Mouse (Mus musculus) forebrain, embryonic 14.5 days (tissue): Measurements from ENCODE around the gene Arrdc5. TPM values are rescaled to one million over a fixed set of nuclear protein-coding genes. Genes with fewer than 3 reads are reported as not detected.

ENCODE experiments used
- ATAC-seq: fragments of 200-750 bp; cut with Nextera tagmentation; 2 replicates; pipeline ENCODE4 v1.8.0; 2017; ENCODE audit warnings: mild to moderate bottlenecking, moderate library complexity
- DNase-seq: peaks from one replicate; pipeline ENCODE4 v3.0.0-alpha.2; 2015; ENCODE audit warnings: low spot score
- H3K27ac ChIP-seq: fragments of 300-500 bp; sonication (generic); 2 replicates; pipeline ENCODE4 v1.5.1; 2014; ENCODE audit warnings: low read depth, mild to moderate bottlenecking, control low read depth, low read length, moderate library complexity
- H3K27me3 ChIP-seq: fragments of 300-500 bp; sonication (generic); replicated peaks from 2 replicates; pipeline ENCODE4 v1.6.1; 2014; ENCODE audit warnings: low read length, control low read depth, mixed read lengths; ENCODE audit not compliant: control insufficient read depth, insufficient read depth
- H3K36me3 ChIP-seq: fragments of 300-500 bp; sonication (generic); 2 replicates; pipeline ENCODE4 v1.6.1; 2014; ENCODE audit warnings: low read length, control low read depth; ENCODE audit not compliant: control insufficient read depth, insufficient read depth
- H3K4me1 ChIP-seq: fragments of 300-500 bp; sonication (generic); 2 replicates; pipeline ENCODE4 v1.6.1; 2014; ENCODE audit warnings: antibody characterized with exemption, low read length, control low read depth; ENCODE audit not compliant: control insufficient read depth, insufficient read depth
- H3K4me2 ChIP-seq: fragments of 300-500 bp; sonication (generic); 2 replicates; pipeline ENCODE4 v1.6.1; 2014; ENCODE audit warnings: mild to moderate bottlenecking, control low read depth, low read length
- H3K4me3 ChIP-seq: fragments of 300-500 bp; sonication (generic); 2 replicates; pipeline ENCODE4 v1.5.1; 2014; ENCODE audit warnings: low read depth, low read length, control low read depth
- H3K9ac ChIP-seq: fragments of 300-500 bp; sonication (generic); 2 replicates; pipeline ENCODE4 v1.6.1; 2014; ENCODE audit warnings: mild to moderate bottlenecking, low read length, control low read depth, moderate library complexity
- H3K9me3 ChIP-seq: fragments of 300-500 bp; sonication (generic); replicated peaks from 2 replicates; pipeline ENCODE4 v1.6.1; 2016; ENCODE audit warnings: low read length, control low read depth, mixed read lengths; ENCODE audit not compliant: control insufficient read depth
- WGBS: fragments of 180-500 bp; shearing (Covaris S2); extraction: QIAGEN DNeasy Blood & Tissue Kit; methylation state at CpG from one replicate; pipeline ENCODE4 v1.1.7; 2014; 5-methylcytosine and 5-hydroxymethylcytosine counted together
- polyA plus RNA-seq: library from polyadenylated mRNA; unstranded; fragments of >200 nt; fragmentation: Nextera tagmentation; extraction: Ambion mirVana; gene quantifications from 2 replicates; pipeline ENCODE4 v1.2.1, GENCODE M21; 2014

Arrdc5 gene
- polyA plus RNA-seq, 1 experiment from 2014 or later, result not detected

DNA sequence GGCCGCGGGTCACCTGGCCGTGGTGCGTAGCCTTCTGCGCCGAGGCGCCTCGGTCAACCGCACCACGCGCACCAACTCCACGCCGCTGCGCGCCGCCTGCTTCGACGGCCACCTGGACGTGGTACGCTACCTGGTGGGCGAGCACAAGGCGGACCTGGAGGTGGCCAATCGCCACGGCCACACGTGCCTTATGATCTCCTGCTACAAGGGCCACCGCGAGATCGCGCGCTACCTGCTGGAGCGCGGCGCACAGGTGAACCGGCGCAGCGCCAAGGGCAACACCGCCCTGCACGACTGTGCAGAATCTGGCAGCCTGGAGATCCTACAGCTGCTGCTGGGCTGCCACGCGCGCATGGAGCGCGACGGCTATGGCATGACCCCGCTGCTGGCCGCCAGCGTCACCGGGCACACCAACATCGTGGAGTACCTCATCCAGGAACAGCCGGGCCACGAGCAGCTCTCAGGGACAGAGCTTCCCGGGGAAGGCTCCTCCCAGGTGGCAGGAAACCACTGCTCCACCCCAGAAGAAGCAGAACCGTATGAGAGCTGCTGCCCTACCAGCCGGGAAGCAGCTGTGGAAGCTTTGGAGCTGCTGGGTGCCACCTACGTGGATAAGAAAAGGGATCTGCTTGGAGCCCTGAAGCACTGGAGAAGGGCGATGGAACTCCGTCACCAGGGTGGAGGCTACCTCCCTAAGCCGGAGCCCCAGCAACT, 42.7 kb downstream of the Arrdc5 start:
- DNase-seq (no peak), ATAC-seq (no peak)
- Histone ChIP-seq H3K4me3 (peak overlapping the region; percentile 59), H3K9me3 (no peaks in the 10 kb centered on the region), H3K36me3 (peaks cover 45% of the 10 kb centered on the region), H3K27me3 (no peaks in the 10 kb centered on the region), H3K4me2 (peak overlapping the region; percentile 92), H3K9ac (peak overlapping the region; percentile 67), H3K27ac (no peak overlapping the region), H3K4me1 (peaks cover 4% of the 10 kb centered on the region)
- WGBS, result 15% methylated on average over 48 of the region's 58 CpGs

GRCm38 (mm10) chr17:56256239-56256881, 43.7 kb downstream of the Arrdc5 start, which contains the start of gene Fem1a:
Gene Fem1a (plus strand): TSS chr17:56256810.
- no peaks in the 10 kb centered on the region for H3K27me3 ChIP-seq
- H3K4me1 ChIP-seq, result peaks cover 5% of the 10 kb centered on the region
- peak within 1 kb of the TSS; percentile 85 for H3K27ac ChIP-seq
- H3K4me3 ChIP-seq, result peak within 1 kb of the TSS; percentile 59
- no peaks in the 10 kb centered on the region for H3K9me3 ChIP-seq
- WGBS, result under 1% methylated on average over 28 of the region's 28 CpGs
- ATAC-seq (peak; percentile 92), DNase-seq (peak; percentile 100)
- H3K9ac ChIP-seq, result peak within 1 kb of the TSS; percentile 67
- H3K36me3 ChIP-seq, result peaks cover 35% of the 10 kb centered on the region
- peak within 1 kb of the TSS; percentile 92 for H3K4me2 ChIP-seq

DNA sequence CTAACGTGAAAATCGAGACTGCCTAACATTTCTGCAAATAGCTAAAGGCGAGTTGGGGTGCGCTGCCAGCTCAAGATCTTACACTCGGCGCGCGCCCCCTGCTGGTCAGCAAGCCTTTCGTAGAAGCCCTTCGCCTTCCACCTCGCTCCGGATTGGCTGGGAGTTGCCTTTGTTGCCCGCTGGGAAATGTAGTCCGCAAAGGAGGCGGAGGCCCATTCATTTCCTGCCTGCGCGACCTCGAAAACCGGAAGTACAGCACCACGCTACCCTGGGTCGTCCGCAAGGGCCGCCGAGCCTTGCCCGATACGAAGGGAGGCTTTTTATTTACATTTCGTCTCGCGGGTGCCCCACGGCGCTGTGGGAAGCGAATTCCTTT, 44.2 kb downstream of the Arrdc5 start:
- peaks cover 30% of the 10 kb centered on the region for H3K36me3 ChIP-seq
- under 1% methylated on average over 32 of the region's 32 CpGs for WGBS

DNA sequence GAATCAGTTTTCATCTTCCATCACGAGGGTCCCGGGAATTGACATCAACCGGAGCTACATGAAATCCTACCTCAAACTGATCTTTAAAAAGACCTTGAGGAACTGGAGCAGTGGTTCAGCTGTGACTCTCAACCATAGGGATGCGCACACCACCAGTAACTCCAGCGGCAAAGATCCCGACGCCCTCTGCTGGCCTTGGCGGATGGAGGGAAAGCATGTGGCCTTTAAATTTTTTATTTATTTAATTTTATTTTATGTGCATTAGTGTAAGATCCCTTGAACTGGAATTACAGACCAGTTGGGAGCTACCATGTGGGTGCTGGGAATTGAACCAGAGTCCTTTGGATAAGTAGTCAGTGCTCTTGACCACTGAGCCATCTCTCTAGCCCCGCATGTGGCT, 44.7 kb downstream of the Arrdc5 start:
- WGBS, result 18% methylated on average over 9 of the region's 9 CpGs
- no peaks in the 10 kb centered on the region for H3K9me3 ChIP-seq
- DNase-seq (peak; percentile 50), ATAC-seq (peak; percentile 11; the same call in 1 of the 2 replicates)
- H3K4me1 ChIP-seq, result peaks cover 11% of the 10 kb centered on the region
- H3K4me2 ChIP-seq, result peak overlapping the region; percentile 92
- 0 out of 2 replicates have a peak overlapping the region, but pooled peaks have one; percentile 22 for H3K27ac ChIP-seq
- peaks cover 26% of the 10 kb centered on the region for H3K36me3 ChIP-seq
- peak overlapping the region; percentile 30 for H3K9ac ChIP-seq
- H3K4me3 ChIP-seq, result peak overlapping the region; percentile 59; the same call in 1 of the 2 replicates
- no peaks in the 10 kb centered on the region for H3K27me3 ChIP-seq

More for the DNA sequence above, 44.2 kb downstream of the Arrdc5 start:
- H3K4me2 ChIP-seq, result peak overlapping the region; percentile 92
- ATAC-seq (peak; percentile 94), DNase-seq (peak; percentile 100)
- H3K27ac ChIP-seq, result peak overlapping the region; percentile 85
- H3K27me3 ChIP-seq, result no peaks in the 10 kb centered on the region
- peak overlapping the region; percentile 59 for H3K4me3 ChIP-seq
- peak overlapping the region; percentile 54 for H3K9ac ChIP-seq
- no peaks in the 10 kb centered on the region for H3K9me3 ChIP-seq
- H3K4me1 ChIP-seq, result peaks cover 8% of the 10 kb centered on the region

GRCm38 (mm10) chr17:56254695-56255094, 45.4 kb downstream of the Arrdc5 start:
- no peak overlapping the region for H3K4me3 ChIP-seq
- no peak overlapping the region for H3K27ac ChIP-seq
- DNase-seq, result no peak
- no peak overlapping the region for H3K4me2 ChIP-seq
- no peaks in the 10 kb centered on the region for H3K9me3 ChIP-seq
- H3K4me1 ChIP-seq, result peaks cover 11% of the 10 kb centered on the region
- WGBS, result 75% methylated on average over 4 of the region's 4 CpGs
- no peak overlapping the region for H3K9ac ChIP-seq
- H3K36me3 ChIP-seq, result peaks cover 19% of the 10 kb centered on the region
- no peak for ATAC-seq
- no peaks in the 10 kb centered on the region for H3K27me3 ChIP-seq

- Histone ChIP-seq H3K27ac (peak overlapping the region; percentile 80), H3K27me3 (no peaks in the 10 kb centered on the region), H3K4me2 (0 out of 2 replicates have a peak overlapping the region, but pooled peaks have one; percentile 20), H3K9ac (no peak overlapping the region), H3K4me1 (peaks cover 7% of the 10 kb centered on the region), H3K36me3 (no peaks in the 10 kb centered on the region), H3K4me3 (peak overlapping the region; percentile 9; the same call in 1 of the 2 replicates), H3K9me3 (no peaks in the 10 kb centered on the region)
- 19% methylated on average over 6 of the region's 6 CpGs for WGBS
- ATAC-seq (peak; percentile 47), DNase-seq (peak; percentile 86)
These were observed 48.8 kb downstream of the Arrdc5 start for GRCm38 (mm10) chr17:56251136-56251829.

- Histone ChIP-seq H3K27me3 (peaks cover 4% of the 10 kb centered on the region; the same call in 1 of the 2 replicates), H3K27ac (no peak overlapping the region), H3K36me3 (no peaks in the 10 kb centered on the region), H3K4me2 (no peak overlapping the region), H3K9ac (no peak overlapping the region), H3K4me1 (0 out of 2 replicates have a peak, but pooled peaks cover under 1% of the 10 kb centered on the region), H3K9me3 (no peaks in the 10 kb centered on the region), H3K4me3 (no peak overlapping the region)
- 54% methylated on average over 7 of the region's 7 CpGs for WGBS
- ATAC-seq, result no peak
- no peak for DNase-seq
These were observed 54.5 kb downstream of the Arrdc5 start for GRCm38 (mm10) chr17:56245608-56246007.
